Mouse (Mus musculus) neural tube, embryonic 11.5 days (tissue): ENCODE data around the gene Capn8. TPM values are rescaled to one million over a fixed set of nuclear protein-coding genes. Genes with fewer than 3 reads are reported as not detected.

Experiments used
- ATAC-seq: fragments of 200-750 bp; cut with Nextera tagmentation; 2 replicates; pipeline ENCODE4 v1.8.0; 2017; ENCODE audit warnings: moderate number of reproducible peaks, mild to moderate bottlenecking, moderate TSS enrichment, moderate library complexity; ENCODE audit not compliant: insufficient read depth, low FRiP score, low TSS enrichment
- DNase-seq: peaks from one replicate; pipeline ENCODE4 v3.0.0-alpha.2; 2015; ENCODE audit warnings: low spot score
- H3K27ac ChIP-seq: fragments of 300-500 bp; sonication (generic); 2 replicates; pipeline ENCODE4 v1.5.1; 2014; ENCODE audit warnings: low read depth, mild to moderate bottlenecking, low read length
- H3K27me3 ChIP-seq: fragments of 300-500 bp; sonication (generic); 2 replicates; pipeline ENCODE4 v1.6.1; 2014; ENCODE audit warnings: mild to moderate bottlenecking, low read length, mixed read lengths; ENCODE audit not compliant: control insufficient read depth, insufficient read depth
- H3K36me3 ChIP-seq: fragments of 300-500 bp; sonication (generic); 2 replicates; pipeline ENCODE4 v1.6.1; 2014; ENCODE audit warnings: mild to moderate bottlenecking, low read length, moderate library complexity, mixed read lengths; ENCODE audit not compliant: control insufficient read depth, insufficient read depth
- H3K4me1 ChIP-seq: fragments of 300-500 bp; sonication (generic); 2 replicates; pipeline ENCODE4 v1.6.1; 2014; ENCODE audit warnings: low read length, mixed read lengths; ENCODE audit not compliant: control insufficient read depth, insufficient read depth
- H3K4me2 ChIP-seq: fragments of 300-500 bp; sonication (generic); 2 replicates; pipeline ENCODE4 v1.6.1; 2014; ENCODE audit warnings: low read depth, mild to moderate bottlenecking, moderate library complexity
- H3K4me3 ChIP-seq: fragments of 300-500 bp; sonication (generic); 2 replicates; pipeline ENCODE4 v1.5.1; 2014; ENCODE audit warnings: low read depth, low read length
- H3K9ac ChIP-seq: fragments of 300-500 bp; sonication (generic); 2 replicates; pipeline ENCODE4 v1.6.1; 2014; ENCODE audit warnings: mild to moderate bottlenecking, low read length
- H3K9me3 ChIP-seq: fragments of 300-500 bp; sonication (generic); 2 replicates; pipeline ENCODE4 v1.6.1; 2016; ENCODE audit warnings: low read length; ENCODE audit not compliant: control insufficient read depth
- WGBS: fragments of 180-500 bp; shearing (Covaris S2); extraction: QIAGEN DNeasy Blood & Tissue Kit; methylation state at CpG from one replicate; pipeline ENCODE4 v1.1.7; 2014; 5-methylcytosine and 5-hydroxymethylcytosine counted together
- polyA plus RNA-seq: library from polyadenylated mRNA; unstranded; fragments of >200 nt; fragmentation: Nextera tagmentation; extraction: Ambion mirVana; gene quantifications from 2 replicates; pipeline ENCODE4 v1.2.1, GENCODE M21; 2014

Gene Capn8
- not detected in 2 replicates for polyA plus RNA-seq

GRCm38 (mm10) chr1:182564408-182565120, at the start of gene Capn8:
Gene Capn8, plus strand, starts transcription at chr1:182565007.
- WGBS = 76% methylated on average over 5 of the region's 5 CpGs
- Histone ChIP-seq H3K4me2 (no peak within 1 kb of the TSS), H3K4me1 (no peaks in the 10 kb centered on the region), H3K27ac (no peak within 1 kb of the TSS), H3K4me3 (no peak within 1 kb of the TSS), H3K9ac (no peak within 1 kb of the TSS), H3K36me3 (no peaks in the 10 kb centered on the region), H3K27me3 (no peaks in the 10 kb centered on the region), H3K9me3 (no peaks in the 10 kb centered on the region)
- no peak for ATAC-seq
- no peak for DNase-seq

GRCm38 (mm10) chr1:182516758-182517676, 47.8 kb upstream of the Capn8 start, which contains the start of gene Capn2:
Gene Capn2, minus strand, starts transcription at chr1:182517608.
- peak within 1 kb of the TSS; percentile 81 for H3K27ac ChIP-seq
- ATAC-seq (peak; percentile 96), DNase-seq (peak; percentile 85)
- peak within 1 kb of the TSS; percentile 60 for H3K4me3 ChIP-seq
- peaks cover 8% of the 10 kb centered on the region for H3K4me1 ChIP-seq
- under 1% methylated on average over 79 of the region's 84 CpGs for WGBS
- H3K27me3 ChIP-seq = no peaks in the 10 kb centered on the region
- H3K4me2 ChIP-seq = peak within 1 kb of the TSS; percentile 65
- no peaks in the 10 kb centered on the region for H3K36me3 ChIP-seq
- no peaks in the 10 kb centered on the region for H3K9me3 ChIP-seq
- H3K9ac ChIP-seq = peak within 1 kb of the TSS; percentile 80

- H3K36me3 ChIP-seq = no peaks in the 10 kb centered on the region
- peak overlapping the region; percentile 80 for H3K9ac ChIP-seq
- peaks cover 8% of the 10 kb centered on the region for H3K4me1 ChIP-seq
- H3K4me3 ChIP-seq = peak overlapping the region; percentile 60
- WGBS = 2% methylated on average over 10 of the region's 10 CpGs
- H3K4me2 ChIP-seq = peak overlapping the region; percentile 65
- no peaks in the 10 kb centered on the region for H3K9me3 ChIP-seq
- no peak overlapping the region for H3K27ac ChIP-seq
- no peak; the same call in 1 of the 2 replicates for ATAC-seq
- H3K27me3 ChIP-seq = no peaks in the 10 kb centered on the region
- no peak for DNase-seq
These were observed 47.2 kb upstream of the Capn8 start for GRCm38 (mm10) chr1:182517677-182518011.

GRCm38 (mm10) chr1:182518143-182518680, 46.6 kb upstream of the Capn8 start:
- peaks cover 8% of the 10 kb centered on the region for H3K4me1 ChIP-seq
- no peaks in the 10 kb centered on the region for H3K9me3 ChIP-seq
- H3K4me3 ChIP-seq = no peak overlapping the region
- WGBS = 55% methylated on average over 10 of the region's 10 CpGs
- H3K9ac ChIP-seq = no peak overlapping the region
- ATAC-seq = no peak
- no peaks in the 10 kb centered on the region for H3K27me3 ChIP-seq
- DNase-seq = no peak
- H3K27ac ChIP-seq = no peak overlapping the region
- no peak overlapping the region for H3K4me2 ChIP-seq
- no peaks in the 10 kb centered on the region for H3K36me3 ChIP-seq

GRCm38 (mm10) chr1:182518811-182519210, 46.0 kb upstream of the Capn8 start:
- 83% methylated on average over 6 of the region's 6 CpGs for WGBS
- Histone ChIP-seq H3K27ac (no peak overlapping the region), H3K9me3 (no peaks in the 10 kb centered on the region), H3K4me3 (no peak overlapping the region), H3K4me1 (peaks cover 8% of the 10 kb centered on the region), H3K36me3 (no peaks in the 10 kb centered on the region), H3K9ac (no peak overlapping the region), H3K27me3 (no peaks in the 10 kb centered on the region), H3K4me2 (no peak overlapping the region)
- ATAC-seq (no peak), DNase-seq (no peak)

DNA sequence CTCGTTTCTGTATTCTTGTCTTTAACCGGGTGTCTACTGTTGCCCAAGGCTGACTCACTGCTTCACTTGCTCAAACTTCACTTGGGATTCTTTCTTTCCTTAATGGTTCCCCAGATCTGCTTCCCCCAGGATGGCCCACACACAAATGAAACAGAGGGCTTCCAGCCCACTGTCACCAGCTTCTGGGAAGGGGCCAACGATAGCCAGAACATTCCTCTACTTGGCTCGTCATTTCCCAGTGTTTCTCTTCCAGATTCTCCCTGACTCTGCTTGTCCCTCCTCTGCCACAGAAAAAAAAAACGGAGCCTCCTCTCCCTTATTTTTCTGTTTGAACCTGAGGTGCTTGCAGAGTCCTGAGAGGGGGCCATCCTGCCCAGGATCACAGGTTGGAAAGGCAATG, 45.5 kb upstream of the Capn8 start:
- DNase-seq (no peak), ATAC-seq (no peak)
- WGBS = 93% methylated on average over 5 of the region's 5 CpGs
- no peak overlapping the region for H3K9ac ChIP-seq
- H3K36me3 ChIP-seq = no peaks in the 10 kb centered on the region
- H3K27ac ChIP-seq = no peak overlapping the region
- H3K4me2 ChIP-seq = no peak overlapping the region
- peaks cover 8% of the 10 kb centered on the region for H3K4me1 ChIP-seq
- no peaks in the 10 kb centered on the region for H3K27me3 ChIP-seq
- no peak overlapping the region for H3K4me3 ChIP-seq
- no peaks in the 10 kb centered on the region for H3K9me3 ChIP-seq

DNA sequence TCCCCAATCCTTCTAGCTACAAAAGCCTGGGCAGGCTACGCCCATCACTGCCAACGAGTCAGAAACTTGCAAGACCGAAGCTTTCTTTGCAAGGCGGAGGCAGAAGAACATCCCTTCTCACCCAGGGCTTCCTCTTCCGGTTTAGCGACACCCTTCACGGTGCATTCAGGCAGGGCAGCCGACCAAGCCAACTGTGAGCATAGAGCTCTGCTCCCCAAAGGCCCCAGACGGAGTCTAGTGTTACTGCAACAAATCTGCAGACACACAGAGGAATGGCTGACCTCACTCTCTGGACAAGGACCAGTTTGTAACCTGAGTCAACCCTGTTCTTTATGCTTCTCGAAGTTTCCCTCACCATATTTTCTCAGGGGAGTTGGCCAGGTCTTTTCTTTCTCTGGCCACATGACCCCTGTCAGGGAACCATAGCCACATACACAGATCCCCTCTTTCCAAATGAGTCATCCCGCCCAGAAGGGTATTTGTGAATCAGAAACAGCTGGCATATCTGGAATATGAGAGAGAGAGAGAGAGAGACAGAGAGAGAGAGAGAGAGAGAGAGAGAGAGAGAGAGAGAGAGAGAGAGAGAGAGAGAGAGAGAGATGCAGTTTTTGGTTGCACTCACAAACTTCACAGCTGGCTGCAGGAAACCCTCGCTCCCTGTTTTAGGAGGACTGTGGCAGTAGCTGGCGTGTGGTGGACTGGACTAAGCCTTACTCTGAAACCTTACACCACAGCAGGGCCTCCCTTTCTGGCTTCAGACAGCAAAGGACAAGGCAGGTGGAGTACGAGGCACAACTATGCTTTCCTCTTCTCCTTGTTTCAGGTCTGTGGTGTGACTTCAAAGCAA, 44.5 kb upstream of the Capn8 start:
- Histone ChIP-seq H3K4me2 (no peak overlapping the region), H3K36me3 (no peaks in the 10 kb centered on the region), H3K27me3 (no peaks in the 10 kb centered on the region), H3K9me3 (no peaks in the 10 kb centered on the region), H3K27ac (no peak overlapping the region), H3K4me3 (no peak overlapping the region), H3K4me1 (peaks cover 8% of the 10 kb centered on the region), H3K9ac (no peak overlapping the region; the same call in 1 of the 2 replicates)
- DNase-seq (peak; percentile 45), ATAC-seq (no peak)
- 25% methylated on average over 14 of the region's 14 CpGs for WGBS

DNA sequence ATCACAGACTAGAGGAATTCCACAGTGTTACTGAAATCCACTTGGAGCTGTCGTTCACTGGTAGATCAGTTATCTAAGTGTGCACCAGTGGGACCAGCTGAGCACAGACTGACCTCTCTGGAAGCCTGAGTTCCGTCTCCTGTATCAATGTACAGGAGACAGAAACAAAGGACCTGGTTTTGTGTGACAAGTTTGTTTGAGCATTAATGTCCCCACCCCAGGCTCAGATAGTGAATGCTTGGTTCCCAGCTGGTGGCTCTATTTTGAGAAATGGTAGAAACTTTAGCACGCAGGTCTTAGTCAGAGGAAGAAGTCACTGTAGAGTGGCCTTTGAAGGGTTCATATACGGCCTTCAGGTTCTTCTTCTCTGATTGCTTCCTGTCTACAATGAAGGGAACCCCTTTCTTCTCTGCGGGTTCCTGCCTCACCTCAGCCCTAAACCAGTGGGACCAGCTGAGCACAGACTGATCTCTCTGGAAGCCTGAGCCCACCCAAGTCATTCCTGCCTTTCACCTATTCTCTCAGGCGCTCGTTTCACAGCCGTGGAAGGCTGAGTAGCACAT, 43.8 kb upstream of the Capn8 start:
- Histone ChIP-seq H3K27ac (no peak overlapping the region), H3K4me2 (no peak overlapping the region), H3K4me3 (no peak overlapping the region), H3K27me3 (no peaks in the 10 kb centered on the region), H3K36me3 (no peaks in the 10 kb centered on the region), H3K9me3 (no peaks in the 10 kb centered on the region), H3K9ac (no peak overlapping the region), H3K4me1 (peaks cover 6% of the 10 kb centered on the region)
- ATAC-seq (no peak), DNase-seq (no peak)
- 70% methylated on average over 8 of the region's 8 CpGs for WGBS
